Mouse (Mus musculus) v-Abl transformed pro-B cells (cell line): ENCODE results near the gene Gm11096.

Experiments
- in situ Hi-C, 2 experiments: fragments of 400-800 bp; cut with MboI; formaldehyde crosslinking; loops; one replicate each; pipeline ENCODE4 v1.15.1; 2025; ENCODE audit not compliant: unreplicated experiment in 2 of 2

The Gm11096 gene

DNA sequence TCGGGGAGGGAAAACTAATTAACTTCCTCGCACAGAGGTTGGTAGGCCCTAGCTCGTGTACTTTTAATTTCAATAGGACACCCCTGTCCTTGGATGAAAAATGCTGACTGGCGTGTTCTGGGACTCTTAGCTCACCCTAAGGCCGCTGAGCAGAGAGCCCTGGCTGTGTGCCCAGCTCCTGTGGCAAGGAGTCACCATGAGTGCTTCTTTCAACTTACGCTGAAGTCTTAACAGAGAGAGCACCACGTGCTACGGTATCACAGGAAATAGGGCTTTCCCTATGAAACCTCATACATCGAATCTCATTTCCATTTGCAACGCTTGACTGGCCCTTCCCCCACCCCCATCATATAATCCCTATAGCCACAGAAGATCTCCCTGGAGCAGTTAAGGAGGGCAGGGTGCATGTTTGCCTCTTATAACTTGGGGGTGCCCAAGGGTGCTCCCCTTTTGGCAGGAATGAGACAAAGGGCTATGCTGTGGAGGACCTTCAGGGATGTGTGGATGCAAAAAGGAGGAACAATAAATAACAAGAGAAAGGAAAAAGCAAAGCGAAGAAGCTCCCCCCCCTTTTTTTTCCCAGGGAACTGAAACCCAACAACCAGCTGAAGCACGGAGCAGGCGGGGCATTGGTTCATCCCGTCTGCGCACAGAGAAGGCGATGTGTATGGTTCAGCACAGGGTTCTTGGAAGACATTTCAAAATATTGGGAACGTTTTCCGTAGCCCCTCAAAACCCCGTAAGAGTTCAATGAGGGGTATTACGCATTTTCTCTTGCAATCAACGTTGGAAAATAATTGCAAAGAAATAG is 39.0 kb downstream of the Gm11096 start:
- in situ Hi-C loops: no loop called here

DNA sequence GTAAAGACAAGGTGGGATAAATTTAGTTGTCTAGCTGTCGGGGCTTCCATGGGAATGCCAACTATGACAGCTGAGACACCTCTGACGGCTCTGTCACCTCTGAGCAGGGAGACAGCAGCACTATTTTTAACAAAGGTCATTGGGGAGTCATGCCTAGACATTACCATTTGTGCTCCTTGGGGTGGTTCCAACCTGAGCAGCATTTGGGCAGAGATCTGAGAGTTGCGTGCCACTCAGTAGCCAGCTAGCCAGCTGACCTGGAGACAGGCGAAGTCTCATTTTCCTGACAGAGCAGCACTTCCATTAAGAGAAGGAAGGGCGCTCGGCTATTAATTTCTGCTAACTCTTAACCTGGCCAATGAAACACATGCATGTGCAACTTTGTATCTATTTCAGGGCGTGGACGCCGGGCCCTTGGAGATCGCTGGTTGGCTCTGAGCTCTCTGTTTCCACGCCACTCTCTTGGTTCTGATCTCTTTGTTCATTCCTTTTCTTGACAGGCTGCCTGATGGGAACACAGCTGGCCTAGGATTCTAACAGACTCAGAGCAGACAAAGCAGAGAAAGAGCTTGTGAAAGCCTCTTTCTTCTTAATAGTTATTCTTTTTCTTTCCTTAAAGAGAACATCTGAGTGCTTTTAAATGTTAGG is 40.4 kb downstream of the Gm11096 start:
- in situ Hi-C loops: no loop called here

DNA sequence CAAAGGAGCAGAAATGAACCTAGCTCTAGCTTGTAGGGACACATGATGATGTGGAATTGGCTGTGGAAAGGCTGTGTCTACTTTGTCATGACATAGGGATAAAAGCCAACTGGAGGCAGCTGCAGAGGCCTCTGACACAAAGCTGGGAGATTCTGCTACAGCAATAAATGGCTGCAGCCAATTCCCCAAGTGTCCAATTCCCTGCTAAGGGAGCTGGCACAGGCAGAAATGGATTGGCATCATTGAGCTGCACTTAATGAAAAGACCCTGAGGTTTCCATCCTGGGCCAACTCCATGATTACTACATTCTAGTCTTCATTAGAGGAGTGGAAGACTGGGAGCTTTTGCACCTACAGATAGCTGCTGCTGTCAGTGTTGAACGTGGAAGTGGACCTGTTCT is 44.8 kb downstream of the Gm11096 start:
- in situ Hi-C loops: no loop called here
